Mouse (Mus musculus) heart, postnatal 10 days (tissue): ENCODE results near the gene Eef1a1. TPM values are rescaled to one million over a fixed set of nuclear protein-coding genes. Genes with fewer than 3 reads are reported as not detected.
"Not testable (repeated sequence)": the region's sequence is repeated elsewhere in the genome, so short reads cannot be mapped to it uniquely, and the experiment has no call there.

ENCODE experiments used
- DNase-seq, 2 experiments: peaks; one replicate each; pipeline ENCODE4 v3.0.0; 2021
- intact Hi-C: fragments of 180-260 bp; cut with DNase I; formaldehyde crosslinking; loops from one replicate; pipeline ENCODE4 v1.15.1; 2025
- total RNA-seq, 2 experiments: library from RNA; stranded (reverse); gene quantifications; 2 replicates each; pipeline ENCODE4 v1.2.3; 2021

The Eef1a1 gene
- total RNA-seq, 2 experiments from 2014 or later: 3,592 to 3,750 TPM

- intact Hi-C loops: no loop called here
- no peak for DNase-seq
Observed at GRCm38 (mm10) chr9:78511705-78512104, 22.8 kb upstream of the Eef1a1 start.

GRCm38 (mm10) chr9:78508106-78508786 lies 19.3 kb upstream of the Eef1a1 start:
- no peak for DNase-seq
- intact Hi-C loops: no loop called here

DNA sequence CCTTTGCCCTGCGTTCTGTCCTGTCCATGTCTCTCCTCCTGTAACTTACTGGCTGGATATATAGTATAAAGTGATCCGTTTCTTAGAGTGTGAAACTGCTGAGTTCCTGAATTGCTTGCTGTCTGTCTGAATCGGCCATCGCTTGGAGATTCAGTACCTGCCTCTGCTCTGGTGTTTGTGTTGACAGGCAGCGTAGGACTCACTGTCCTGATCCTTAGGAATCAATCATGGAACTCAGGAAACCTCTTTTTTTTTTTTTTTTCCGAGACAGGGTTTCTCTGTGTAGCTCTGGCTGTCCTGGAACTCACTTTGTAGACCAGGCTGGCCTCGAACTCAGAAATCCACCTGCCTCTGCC lies 17.7 kb upstream of the Eef1a1 start:
- intact Hi-C loops: no loop called here
- no peak for DNase-seq

DNA sequence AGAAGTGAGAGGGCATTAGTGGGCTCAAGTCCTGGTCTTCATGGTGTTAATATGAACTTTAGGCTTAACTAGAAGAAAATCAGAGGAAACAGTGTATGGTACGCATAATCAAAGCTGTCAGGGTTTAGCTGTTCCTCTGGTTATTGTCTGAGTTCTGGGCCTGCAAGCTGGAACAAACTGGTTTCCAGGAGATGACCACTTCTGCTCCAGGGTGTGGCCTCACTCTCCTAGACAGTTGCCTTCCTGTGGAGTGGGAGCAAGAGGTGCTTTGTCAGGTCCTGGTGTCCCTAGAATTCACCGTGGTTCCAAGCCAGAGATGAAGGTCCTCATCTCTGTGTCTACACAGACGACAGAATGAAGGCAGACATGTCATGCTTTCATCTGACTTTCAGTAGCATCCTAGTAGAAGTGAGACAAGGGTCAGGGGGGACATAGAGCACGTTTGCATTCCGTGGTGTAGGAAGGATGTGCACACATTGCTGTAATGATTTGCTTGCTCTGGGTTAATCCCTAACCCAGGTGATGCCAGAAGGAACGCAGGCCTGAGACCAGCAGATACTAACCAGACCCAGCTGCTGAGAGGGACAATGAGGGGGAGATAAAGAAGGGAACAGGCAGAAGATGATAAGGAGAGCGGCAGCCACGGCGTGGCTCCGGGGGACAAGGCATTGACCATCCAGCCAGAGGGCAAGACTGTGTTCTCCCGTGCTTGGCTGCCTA lies 17.2 kb upstream of the Eef1a1 start:
- intact Hi-C loops: no loop called here
- DNase-seq: no peak

DNA sequence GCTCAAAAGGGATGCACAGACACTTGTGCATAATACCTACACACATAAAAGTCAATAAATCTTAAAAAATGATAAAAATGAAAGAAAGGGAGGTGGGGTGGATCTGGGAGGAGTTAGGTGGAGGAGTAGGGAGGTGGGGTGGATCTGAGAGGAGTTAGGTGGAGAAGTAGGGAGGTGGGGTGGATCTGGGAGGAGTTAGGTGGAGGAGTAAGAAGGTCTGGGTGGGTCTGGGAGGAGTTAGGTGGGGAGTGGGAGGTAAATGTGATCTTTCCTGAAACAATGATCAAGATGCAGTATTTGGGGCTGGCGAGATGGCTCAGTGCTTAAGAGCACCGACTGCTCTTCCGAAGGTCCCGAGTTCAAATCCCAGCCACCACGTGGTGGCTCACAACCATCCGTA lies 16.3 kb upstream of the Eef1a1 start:
- intact Hi-C loops: no loop called here
- DNase-seq: no peak

DNA sequence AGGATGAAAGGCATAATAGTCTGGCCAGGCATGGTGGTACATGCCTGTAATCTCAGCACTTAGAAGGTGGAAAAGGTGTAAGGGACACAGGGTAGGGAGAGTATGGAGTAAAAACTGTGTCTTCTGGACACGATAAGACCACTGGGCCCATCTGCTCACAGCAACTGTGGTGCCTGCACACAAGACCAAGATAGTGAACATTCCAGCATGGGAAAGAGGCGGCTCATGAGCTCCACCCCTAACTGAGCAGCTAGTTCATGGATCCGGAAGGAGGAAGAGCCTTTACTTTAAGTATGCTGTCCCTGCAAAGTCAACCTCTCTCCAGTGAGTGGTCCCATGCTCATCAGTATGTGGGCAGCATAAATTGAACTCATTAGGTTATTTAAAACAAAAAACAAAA lies 15.7 kb upstream of the Eef1a1 start:
- DNase-seq: no peak
- intact Hi-C loops: no loop called here

DNA sequence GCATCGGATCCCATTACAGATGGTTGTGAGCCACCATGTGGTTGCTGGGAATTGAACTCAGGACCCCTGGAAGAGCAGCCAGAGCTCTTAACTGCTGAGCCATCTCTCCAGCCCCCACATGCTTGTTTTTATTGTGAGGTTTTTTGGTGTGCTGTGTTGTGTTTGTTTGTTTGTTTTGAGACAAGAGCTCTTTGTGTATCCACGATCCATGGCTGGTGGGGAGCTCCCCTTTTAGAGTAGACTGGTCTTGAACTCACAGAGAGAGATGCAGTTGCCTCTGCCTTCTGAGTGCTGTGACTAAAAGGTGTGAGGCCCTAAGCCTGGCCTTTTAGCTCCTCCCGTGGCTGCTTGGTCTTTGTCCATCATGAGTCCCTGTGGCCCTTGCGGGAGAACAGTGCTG lies 15.2 kb upstream of the Eef1a1 start:
- no peak for DNase-seq
- intact Hi-C loops: no loop called here

DNA sequence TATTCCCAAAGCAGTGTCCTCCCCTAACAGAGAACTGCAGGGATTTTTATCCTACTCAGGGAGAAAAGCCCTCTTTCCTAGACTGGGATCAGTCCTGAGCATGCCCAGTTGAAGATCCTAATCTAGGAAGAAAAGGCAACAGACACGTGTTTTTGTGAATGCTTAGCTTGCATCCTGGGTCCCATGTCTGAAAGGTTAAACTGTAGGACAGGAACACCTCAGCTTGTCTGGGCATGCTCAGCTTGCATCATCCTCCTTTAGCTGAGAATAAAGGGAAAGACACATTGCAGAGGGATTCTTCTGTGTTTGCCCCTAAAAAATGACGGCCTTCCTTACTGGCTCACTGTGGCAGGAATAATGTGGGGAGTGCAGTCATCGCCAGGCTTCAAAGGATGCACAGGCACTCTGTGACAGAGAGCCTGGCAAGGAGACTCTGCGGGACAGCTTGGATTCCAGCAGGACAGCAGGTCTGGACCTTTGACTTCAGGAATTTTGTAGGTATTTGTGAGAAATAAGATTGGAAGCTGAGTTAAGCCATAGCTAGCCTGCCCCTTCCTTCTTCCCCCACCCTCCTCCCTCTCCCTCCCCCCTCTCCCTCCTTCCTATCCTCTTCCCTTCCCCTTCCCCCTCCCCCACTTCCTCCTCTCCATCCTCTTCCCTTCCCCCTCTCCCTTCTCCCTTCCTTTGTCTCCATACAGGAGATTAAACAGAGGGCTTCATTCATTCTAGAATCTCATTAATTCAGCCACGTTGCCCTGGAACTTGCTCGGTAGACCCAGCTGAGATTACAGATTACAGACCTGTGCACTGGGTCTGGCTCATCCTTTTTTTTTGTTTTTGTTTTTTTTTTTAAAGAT lies 14.5 kb upstream of the Eef1a1 start:
- intact Hi-C loops: no loop called here
- no peak for DNase-seq

GRCm38 (mm10) chr9:78501284-78501683 lies 12.3 kb upstream of the Eef1a1 start:
- intact Hi-C loops: no loop called here
- DNase-seq: no peak

DNA sequence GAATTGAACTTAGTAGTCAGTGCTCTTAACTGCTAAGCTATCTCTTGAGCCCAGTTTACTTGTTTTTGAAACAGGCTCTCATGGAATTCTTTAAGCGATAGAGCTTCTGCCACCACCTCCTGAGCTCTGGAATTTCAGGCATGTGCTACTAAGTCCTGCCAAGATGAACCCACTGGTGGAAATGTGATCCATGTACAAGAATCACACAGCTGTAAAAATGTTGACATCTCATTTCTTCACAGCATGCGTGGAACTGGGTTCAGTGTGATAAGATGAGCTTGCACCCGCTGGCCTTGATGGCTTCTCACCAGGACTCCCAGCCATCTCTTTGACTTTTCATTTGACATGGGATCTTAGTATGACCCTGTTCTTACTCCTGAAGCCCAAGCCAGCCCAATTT lies 11.4 kb upstream of the Eef1a1 start:
- DNase-seq: no peak
- intact Hi-C loops: no loop called here

DNA sequence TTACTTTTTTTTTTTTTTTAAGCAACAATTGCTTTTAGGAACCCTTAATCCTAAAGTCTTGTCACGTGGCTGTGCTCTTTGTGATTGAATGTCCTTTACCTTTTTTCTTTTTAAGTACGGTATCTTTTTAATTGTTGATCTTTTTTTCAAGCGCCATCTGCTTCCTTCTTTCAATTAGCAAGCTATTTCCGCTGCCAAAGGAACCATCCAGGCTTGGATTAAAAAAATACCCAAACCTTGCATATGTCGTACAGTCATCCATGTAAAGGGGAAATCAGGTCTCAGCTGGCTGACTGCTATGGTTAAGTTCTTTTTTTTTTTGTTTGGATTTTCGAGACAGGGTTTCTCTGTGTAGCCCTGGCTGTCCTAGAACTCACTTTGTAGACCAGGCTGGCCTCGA lies 4.2 kb upstream of the Eef1a1 start:
- intact Hi-C loops: no loop called here
- DNase-seq: no peak

- intact Hi-C loops: no loop called here
- DNase-seq: no peak
Observed at GRCm38 (mm10) chr9:78492254-78492653, 3.3 kb upstream of the Eef1a1 start.

- no peak for DNase-seq
- intact Hi-C loops: no loop called here
Observed at GRCm38 (mm10) chr9:78491169-78491568, 2.2 kb upstream of the Eef1a1 start.

GRCm38 (mm10) chr9:78488021-78488420 lies 930 bp downstream of the Eef1a1 start:
- DNase-seq: not testable (repeated sequence)
- intact Hi-C loops: loop anchor here (2.0 to 10.0 kb wide), 2 partner anchors 33 to 373 kb away; no protein-coding TSS in a partner anchor

GRCm38 (mm10) chr9:78484660-78485059 lies 4.3 kb downstream of the Eef1a1 start:
- intact Hi-C loops: loop anchor here (10.0 kb wide), 1 partner anchor 370 kb away; no protein-coding TSS in a partner anchor
- no peak for DNase-seq

DNA sequence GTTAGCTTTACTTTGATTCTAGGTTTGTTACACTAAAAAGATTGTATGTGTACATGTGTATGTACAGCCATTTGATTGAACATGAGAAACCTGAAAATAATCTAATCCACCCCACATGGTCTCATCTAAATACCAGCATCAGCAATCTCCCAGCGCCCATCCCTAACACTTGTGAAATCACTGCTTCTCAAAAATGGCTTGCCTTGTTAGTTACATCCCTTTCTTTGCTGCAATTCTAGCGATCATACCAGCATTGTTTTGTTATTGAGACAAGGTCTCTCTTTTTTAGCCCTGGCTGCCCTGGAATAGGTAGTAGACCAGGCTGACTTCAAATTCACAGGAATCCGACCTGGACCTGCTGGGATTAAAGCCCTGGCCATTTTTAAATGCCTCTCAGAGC lies 6.6 kb downstream of the Eef1a1 start:
- intact Hi-C loops: loop anchor here (10.0 kb wide), 1 partner anchor 368 kb away; no protein-coding TSS in a partner anchor

GRCm38 (mm10) chr9:78481423-78482331 lies 7.3 kb downstream of the Eef1a1 start:
- DNase-seq: peak; percentile 96 to 97
- intact Hi-C loops: loop anchor here (1.0 to 10.0 kb wide), 3 partner anchors 33 to 367 kb away; partner anchors contain the start of genes Gm17324 and Mto1

More for the DNA sequence above, 6.6 kb downstream of the Eef1a1 start:
- no peak for DNase-seq

GRCm38 (mm10) chr9:78480706-78481358 lies 8.1 kb downstream of the Eef1a1 start:
- intact Hi-C loops: loop anchor here (1.0 to 10.0 kb wide), 3 partner anchors 33 to 366 kb away; partner anchors contain the start of genes Gm17324 and Mto1
- peak; percentile 80 to 86 for DNase-seq

DNA sequence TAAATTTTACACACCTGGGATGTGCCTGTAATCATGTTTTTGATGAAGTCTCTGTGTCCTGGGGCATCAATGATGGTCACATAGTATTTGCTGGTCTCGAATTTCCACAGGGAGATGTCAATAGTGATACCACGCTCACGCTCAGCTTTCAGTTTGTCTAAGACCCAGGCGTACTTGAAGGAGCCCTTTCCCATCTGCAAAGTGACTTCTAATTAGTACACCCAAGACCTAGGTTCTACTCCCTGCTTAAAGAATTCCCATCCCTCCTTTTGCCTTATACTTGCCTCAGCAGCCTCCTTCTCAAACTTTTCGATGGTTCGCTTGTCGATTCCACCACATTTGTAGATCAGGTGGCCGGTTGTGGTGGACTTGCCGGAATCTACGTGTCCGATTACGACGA lies 8.7 kb downstream of the Eef1a1 start:
- intact Hi-C loops: loop anchor here (10.0 kb wide), 1 partner anchor 365 kb away; no protein-coding TSS in a partner anchor

More for the DNA sequence above, 8.7 kb downstream of the Eef1a1 start:
- DNase-seq: not testable (repeated sequence)
